Comparison of ENCODE assay signal across 44 mouse cellular contexts in the genomic region with DNA sequence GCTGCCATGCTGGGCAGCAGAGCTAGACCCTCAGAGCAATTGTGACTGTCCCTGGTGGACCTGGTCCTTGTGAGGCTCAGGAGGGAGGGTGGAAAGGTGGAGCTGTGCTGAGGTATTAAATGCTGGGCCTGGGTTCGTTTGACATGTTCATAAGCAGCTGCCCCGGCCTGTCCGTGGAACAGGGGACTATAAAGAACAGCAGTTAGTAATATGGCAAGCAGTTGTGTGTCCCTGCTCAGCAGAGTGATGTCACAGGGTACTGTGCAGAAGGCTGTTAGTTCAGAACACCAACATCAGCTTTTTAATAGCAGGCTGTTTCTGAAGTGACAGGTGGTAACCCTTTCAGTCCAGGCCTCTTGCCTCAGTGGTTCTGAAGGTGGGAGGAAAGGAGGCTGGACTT. TPM values are rescaled to one million over a fixed set of nuclear protein-coding genes. Genes with fewer than 3 reads are reported as not detected.
"Had no signal": no experiment of that assay in that cellular context is flagged by ENCODE, and none has a peak within 500 bp of the region (broad histone marks: within the 10 kb centered on the region; RNA-seq: fewer than 3 reads in every experiment).

No protein-coding gene starts in this region.

- DNase-seq: heart, postnatal 10 days; heart, postnatal 36 days; heart, postnatal 4 days; kidney, adult 11 months; kidney, adult 18-20 months; kidney, adult 2 months; kidney, adult 8-10 months; kidney, adult 9 months; kidney, postnatal 10 days; kidney, postnatal 14 days; kidney, postnatal 25 days; kidney, postnatal 36 days; kidney, postnatal 4 days; layer of hippocampus, adult 9-11 months; layer of hippocampus, postnatal 36 days had no signal

- H3K4me3 ChIP-seq: heart, embryonic 10.5 days; heart, embryonic 12.5 days; heart, embryonic 13.5 days; heart, embryonic 15.5 days; hindbrain, embryonic 10.5 days; hindbrain, embryonic 12.5 days; hindbrain, embryonic 13.5 days; hindbrain, embryonic 15.5 days; intestine, embryonic 15.5 days; kidney, embryonic 15.5 days; layer of hippocampus, adult 2 months had no signal

- H3K4me2 ChIP-seq: heart, embryonic 11.5 days; heart, embryonic 12.5 days; heart, embryonic 13.5 days; heart, embryonic 15.5 days; hindbrain, embryonic 12.5 days; hindbrain, embryonic 13.5 days; hindbrain, embryonic 14.5 days; hindbrain, embryonic 15.5 days; intestine, embryonic 15.5 days; kidney, embryonic 15.5 days had no signal

- H3K9ac ChIP-seq: heart, embryonic 12.5 days; heart, embryonic 13.5 days; heart, embryonic 15.5 days; hindbrain, embryonic 12.5 days; hindbrain, embryonic 13.5 days; hindbrain, embryonic 14.5 days; hindbrain, embryonic 15.5 days; intestine, embryonic 15.5 days; kidney, embryonic 15.5 days had no signal

- H3K27me3 ChIP-seq: heart, embryonic 12.5 days; heart, embryonic 13.5 days; heart, embryonic 15.5 days; hindbrain, embryonic 12.5 days; hindbrain, embryonic 13.5 days; hindbrain, embryonic 15.5 days; intestine, embryonic 15.5 days; kidney, embryonic 15.5 days had no signal

- H3K4me1 ChIP-seq: heart, embryonic 12.5 days; heart, embryonic 15.5 days; hindbrain, embryonic 10.5 days; hindbrain, embryonic 12.5 days; hindbrain, embryonic 13.5 days; hindbrain, embryonic 15.5 days; intestine, embryonic 15.5 days; kidney, embryonic 15.5 days had no signal

- H3K9me3 ChIP-seq: heart, embryonic 10.5 days; heart, embryonic 12.5 days; heart, embryonic 13.5 days; heart, embryonic 15.5 days; hindbrain, embryonic 10.5 days; hindbrain, embryonic 12.5 days; hindbrain, embryonic 13.5 days; hindbrain, embryonic 15.5 days; intestine, embryonic 15.5 days; kidney, embryonic 15.5 days had no signal

- H3K27ac ChIP-seq: heart, embryonic 10.5 days; heart, embryonic 13.5 days; heart, embryonic 15.5 days; hindbrain, embryonic 10.5 days; hindbrain, embryonic 12.5 days; hindbrain, embryonic 13.5 days; hindbrain, embryonic 14.5 days; hindbrain, embryonic 15.5 days; hindbrain, postnatal 0 days; intestine, embryonic 15.5 days; kidney, embryonic 15.5 days; kidney, postnatal 0 days; layer of hippocampus, adult 2 months had no signal

- ATAC-seq: hindbrain, embryonic 16.5 days; hindbrain, postnatal 0 days; inflammation-experienced regulatory T-cells, adult 6 months; intestine, embryonic 15.5 days; intestine, embryonic 16.5 days; intestine, postnatal 0 days had no signal

RNA-seq across cellular contexts. Expression of a gene that starts 13.7 kb away (rescaled TPM):
- total RNA-seq: heart, postnatal 10 days; heart, postnatal 25 days; heart, postnatal 36 days; heart, postnatal 4 days; hematopoietic stem cell, adult 5-6 weeks; layer of hippocampus, adult 18-20 months; layer of hippocampus, adult 2 months; layer of hippocampus, adult 8-10 months; layer of hippocampus, postnatal 10 days; layer of hippocampus, postnatal 14 days; layer of hippocampus, postnatal 25 days; layer of hippocampus, postnatal 36 days; left cerebral cortex, adult 18-20 months had no signal
- polyA plus RNA-seq: heart, embryonic 10.5 days; heart, embryonic 14.5 days; hindbrain, embryonic 11.5 days had no signal
